Mouse (Mus musculus): Measurements from ENCODE around the gene Pnpla2.

The Pnpla2 gene

GRCm38 (mm10) chr7:141485186-141485585 lies 30.2 kb downstream of the Pnpla2 start:
- DNase-seq = no peak

GRCm38 (mm10) chr7:141485606-141486005 lies 30.6 kb downstream of the Pnpla2 start:
- DNase-seq = no peak

GRCm38 (mm10) chr7:141486239-141486638 lies 31.2 kb downstream of the Pnpla2 start:
- no peak for DNase-seq

- no peak for DNase-seq
These were observed 32.1 kb downstream of the Pnpla2 start for GRCm38 (mm10) chr7:141487141-141487540.

GRCm38 (mm10) chr7:141491151-141491550 lies 36.2 kb downstream of the Pnpla2 start:
- peak; percentile 41 for DNase-seq

- no peak for DNase-seq
These were observed 37.7 kb downstream of the Pnpla2 start for GRCm38 (mm10) chr7:141492738-141493137.

GRCm38 (mm10) chr7:141493729-141494128 lies 38.7 kb downstream of the Pnpla2 start:
- DNase-seq = no peak

GRCm38 (mm10) chr7:141495379-141495778 lies 40.4 kb downstream of the Pnpla2 start:
- no peak for DNase-seq

- no peak for DNase-seq
These were observed 40.9 kb downstream of the Pnpla2 start for GRCm38 (mm10) chr7:141495940-141496339.

GRCm38 (mm10) chr7:141497600-141497999 lies 42.6 kb downstream of the Pnpla2 start:
- no peak for DNase-seq

GRCm38 (mm10) chr7:141501820-141502555 lies 47.0 kb downstream of the Pnpla2 start:
- DNase-seq = no peak

- DNase-seq = no peak
These were observed 47.5 kb downstream of the Pnpla2 start for GRCm38 (mm10) chr7:141502556-141502905.

- DNase-seq = no peak
These were observed 51.3 kb downstream of the Pnpla2 start for GRCm38 (mm10) chr7:141506278-141506677.

GRCm38 (mm10) chr7:141508160-141508559 lies 53.2 kb downstream of the Pnpla2 start:
- DNase-seq = no peak

GRCm38 (mm10) chr7:141510196-141510595 lies 55.2 kb downstream of the Pnpla2 start:
- DNase-seq = no peak
